Mouse (Mus musculus) hindbrain, embryonic 13.5 days (tissue): ENCODE data around the gene Oaz1. TPM values are rescaled to one million over a fixed set of nuclear protein-coding genes. Genes with fewer than 3 reads are reported as not detected.

Experiments used
- ATAC-seq: fragments of 200-750 bp; cut with Nextera tagmentation; 2 replicates; pipeline ENCODE4 v1.8.0; 2017; ENCODE audit warnings: moderate TSS enrichment; ENCODE audit not compliant: low FRiP score
- H3K27ac ChIP-seq: fragments of 300-500 bp; sonication (generic); 2 replicates; pipeline ENCODE4 v1.5.1; 2015; ENCODE audit warnings: inconsistent platforms, mild to moderate bottlenecking, moderate library complexity
- H3K27me3 ChIP-seq: fragments of 300-500 bp; sonication (generic); 2 replicates; pipeline ENCODE4 v1.6.1; 2015; ENCODE audit warnings: mild to moderate bottlenecking, inconsistent platforms
- H3K36me3 ChIP-seq: fragments of 300-500 bp; sonication (generic); 2 replicates; pipeline ENCODE4 v1.6.1; 2015; ENCODE audit warnings: mild to moderate bottlenecking, inconsistent platforms
- H3K4me1 ChIP-seq: fragments of 300-500 bp; sonication (generic); replicated peaks from 2 replicates; pipeline ENCODE4 v1.6.1; 2015; ENCODE audit warnings: inconsistent platforms
- H3K4me2 ChIP-seq: fragments of 300-500 bp; sonication (generic); 2 replicates; pipeline ENCODE4 v1.6.1; 2015; ENCODE audit warnings: inconsistent platforms, mild to moderate bottlenecking, moderate library complexity
- H3K4me3 ChIP-seq: fragments of 300-500 bp; sonication (generic); 2 replicates; pipeline ENCODE4 v1.5.1; 2015; ENCODE audit warnings: mild to moderate bottlenecking, inconsistent platforms
- H3K9ac ChIP-seq: fragments of 300-500 bp; sonication (generic); 2 replicates; pipeline ENCODE4 v1.6.1; 2015; ENCODE audit warnings: mild to moderate bottlenecking, inconsistent platforms
- H3K9me3 ChIP-seq: fragments of 300-500 bp; sonication (generic); 2 replicates; pipeline ENCODE4 v1.6.1; 2016; ENCODE audit warnings: inconsistent platforms
- whole genome bisulfite sequencing: fragments of 180-500 bp; shearing (Covaris S2); methylation state at CpG from one replicate; pipeline ENCODE4 v1.1.7; 2015; 5-methylcytosine and 5-hydroxymethylcytosine counted together
- microRNA counts: library from miRNA; unstranded; fragments of <30 nt; microRNA quantifications from one replicate; lab custom pipeline; 2016
- microRNA-seq: library from miRNA; unstranded; fragments of <30 nt; microRNA quantifications from one replicate; pipeline ENCODE4, GENCODE M21; 2016
- polyA plus RNA-seq: library from polyadenylated mRNA; unstranded; fragments of >200 nt; fragmentation: Nextera tagmentation; extraction: Ambion mirVana; gene quantifications from 2 replicates; pipeline ENCODE4 v1.2.1, GENCODE M21; 2015

The Oaz1 gene
- polyA plus RNA-seq, 1 experiment from 2014 or later: 1,227 TPM

DNA sequence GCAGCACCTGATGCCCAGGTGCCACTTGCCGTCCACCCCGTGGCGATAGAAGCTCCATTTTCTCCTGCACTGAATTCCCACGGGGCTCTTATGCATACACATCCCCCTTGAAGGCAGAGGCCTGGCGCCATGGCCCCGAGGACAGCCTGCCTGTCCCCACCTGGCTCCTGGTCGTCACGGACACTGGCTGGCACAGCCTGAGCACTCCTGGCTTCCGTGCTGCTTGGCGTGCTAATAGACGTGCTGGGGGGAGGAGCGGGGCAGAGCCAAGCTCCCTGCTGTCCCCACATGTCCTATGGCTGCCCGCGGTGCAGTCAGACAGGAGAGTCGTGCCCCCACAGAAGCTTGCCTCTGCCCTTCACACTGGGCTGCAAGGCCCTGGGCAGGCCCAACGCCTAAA is 38.0 kb downstream of the Oaz1 start:
- WGBS: 79% methylated on average over 16 of the region's 16 CpGs

DNA sequence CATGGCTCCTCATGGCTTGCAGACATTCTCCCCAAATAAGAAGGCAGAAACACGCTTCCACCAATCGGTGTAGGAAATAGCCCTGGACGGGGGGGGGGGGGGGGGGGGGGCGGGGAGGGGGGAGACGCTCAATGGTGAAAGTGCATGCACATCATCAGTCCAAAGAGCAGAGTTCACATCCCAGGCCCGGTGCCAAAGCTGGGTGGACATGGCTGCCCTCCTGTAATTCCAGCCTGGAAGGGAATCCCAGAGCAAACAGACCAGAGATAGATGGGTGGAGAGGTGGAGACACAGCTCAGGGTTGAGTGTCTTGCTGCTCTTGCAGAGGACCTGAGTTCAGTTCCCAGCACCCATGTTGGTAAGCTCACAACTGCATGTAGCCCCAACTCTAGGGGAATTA is 44.5 kb downstream of the Oaz1 start:
- no peak overlapping the region for H3K27ac ChIP-seq
- no peak overlapping the region for H3K9ac ChIP-seq
- H3K27me3 ChIP-seq: peaks cover 12% of the 10 kb centered on the region; the same call in 1 of the 2 replicates
- ATAC-seq: no peak
- no peak overlapping the region for H3K4me3 ChIP-seq
- H3K4me2 ChIP-seq: no peak overlapping the region
- peaks cover 28% of the 10 kb centered on the region for H3K36me3 ChIP-seq
- H3K9me3 ChIP-seq: no peaks in the 10 kb centered on the region
- peaks cover 4% of the 10 kb centered on the region; the same call in 1 of the 2 replicates for H3K4me1 ChIP-seq
- WGBS: 84% methylated on average over 4 of the region's 6 CpGs

More for the DNA sequence above, 38.0 kb downstream of the Oaz1 start:
- H3K4me2 ChIP-seq: no peak overlapping the region
- H3K4me1 ChIP-seq: peaks cover 9% of the 10 kb centered on the region; the same call in 1 of the 2 replicates
- no peak for ATAC-seq
- H3K27ac ChIP-seq: no peak overlapping the region; the same call in 1 of the 2 replicates
- peak overlapping the region; percentile 24; the same call in 1 of the 2 replicates for H3K9ac ChIP-seq
- H3K36me3 ChIP-seq: peaks cover 76% of the 10 kb centered on the region
- H3K9me3 ChIP-seq: no peaks in the 10 kb centered on the region
- H3K27me3 ChIP-seq: no peaks in the 10 kb centered on the region
- H3K4me3 ChIP-seq: no peak overlapping the region

DNA sequence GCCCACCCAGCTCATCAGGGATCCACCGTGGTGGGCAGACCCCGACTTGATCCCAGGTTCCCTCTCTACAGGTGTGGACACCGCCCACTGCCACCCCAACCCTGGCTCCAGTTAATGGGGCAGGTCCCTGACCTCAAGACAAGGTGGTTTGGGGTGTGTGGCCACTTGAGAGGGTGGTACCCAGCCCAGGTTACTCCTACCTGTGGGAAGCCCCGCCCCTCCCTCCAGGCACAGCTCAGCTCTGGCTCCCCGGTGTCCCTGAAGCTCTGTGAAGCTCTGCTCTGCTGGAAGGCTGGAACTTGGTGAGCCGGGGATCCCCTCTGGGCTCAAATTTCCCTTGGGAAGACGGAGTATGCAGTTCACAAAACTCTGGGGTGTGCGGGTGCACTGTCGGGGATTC is 45.1 kb downstream of the Oaz1 start, which contains the start of gene Tmprss9:
Tmprss9 (plus strand) TSS at position 268 of the 400 bp plus-strand sequence.
- Histone ChIP-seq H3K4me1 (peaks cover 4% of the 10 kb centered on the region; the same call in 1 of the 2 replicates), H3K36me3 (peaks cover 23% of the 10 kb centered on the region), H3K4me3 (no peak within 1 kb of the TSS), H3K27ac (no peak within 1 kb of the TSS), H3K27me3 (peaks cover 12% of the 10 kb centered on the region; the same call in 1 of the 2 replicates), H3K9me3 (no peaks in the 10 kb centered on the region), H3K4me2 (no peak within 1 kb of the TSS), H3K9ac (no peak within 1 kb of the TSS)
- ATAC-seq: no peak
- WGBS: 36% methylated on average over 9 of the region's 9 CpGs

DNA sequence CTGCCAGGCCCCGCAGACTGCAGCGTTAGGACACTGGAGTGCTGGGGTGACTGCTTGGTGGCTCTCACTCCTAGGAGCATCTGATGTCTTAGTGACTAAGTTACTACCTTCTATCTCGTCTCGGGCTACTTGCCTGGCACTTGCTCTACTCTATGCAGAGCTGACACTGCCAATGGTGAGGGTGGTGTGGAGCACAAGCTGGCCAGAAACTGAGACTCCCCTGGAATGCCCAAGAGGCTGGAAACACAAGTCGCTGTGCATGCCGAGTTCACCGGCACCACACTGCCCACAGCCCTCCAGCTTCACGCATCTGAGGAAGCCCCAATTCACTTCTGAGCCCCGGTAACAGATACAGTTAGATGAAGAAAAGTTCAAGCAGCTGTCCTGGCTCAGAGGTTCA is 47.6 kb downstream of the Oaz1 start:
- Histone ChIP-seq H3K4me1 (peaks cover 4% of the 10 kb centered on the region; the same call in 1 of the 2 replicates), H3K27ac (no peak overlapping the region), H3K27me3 (peaks cover 12% of the 10 kb centered on the region; the same call in 1 of the 2 replicates), H3K4me2 (no peak overlapping the region), H3K9ac (no peak overlapping the region), H3K4me3 (no peak overlapping the region), H3K9me3 (no peaks in the 10 kb centered on the region), H3K36me3 (no peaks in the 10 kb centered on the region)
- ATAC-seq: no peak
- 74% methylated on average over 9 of the region's 9 CpGs for WGBS

DNA sequence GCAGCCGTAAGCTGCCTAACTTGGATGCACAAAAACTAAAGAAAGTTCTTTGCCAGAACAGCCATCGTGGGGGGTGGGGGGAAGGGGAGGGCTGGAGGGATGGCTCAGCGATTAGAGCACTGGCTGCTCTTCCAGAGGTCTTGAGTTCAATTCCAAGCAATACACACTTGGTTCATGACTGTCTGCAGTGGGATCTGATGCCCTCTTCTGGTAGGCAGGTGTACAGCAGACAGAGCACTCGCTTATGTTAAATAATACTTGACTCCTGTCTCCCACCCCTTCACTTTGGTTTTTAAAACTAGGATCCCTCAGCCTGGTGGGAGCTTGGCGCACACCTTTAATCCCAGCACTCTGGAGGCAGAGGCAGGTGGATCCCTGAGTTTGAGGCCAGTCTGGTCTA is 49.6 kb downstream of the Oaz1 start:
- no peak overlapping the region for H3K9ac ChIP-seq
- H3K4me1 ChIP-seq: peaks cover 4% of the 10 kb centered on the region; the same call in 1 of the 2 replicates
- no peaks in the 10 kb centered on the region for H3K36me3 ChIP-seq
- peaks cover 15% of the 10 kb centered on the region; the same call in 1 of the 2 replicates for H3K27me3 ChIP-seq
- ATAC-seq: no peak
- H3K9me3 ChIP-seq: no peaks in the 10 kb centered on the region
- H3K4me2 ChIP-seq: no peak overlapping the region
- WGBS: 34% methylated on average over 5 of the region's 5 CpGs
- no peak overlapping the region for H3K4me3 ChIP-seq
- H3K27ac ChIP-seq: no peak overlapping the region

DNA sequence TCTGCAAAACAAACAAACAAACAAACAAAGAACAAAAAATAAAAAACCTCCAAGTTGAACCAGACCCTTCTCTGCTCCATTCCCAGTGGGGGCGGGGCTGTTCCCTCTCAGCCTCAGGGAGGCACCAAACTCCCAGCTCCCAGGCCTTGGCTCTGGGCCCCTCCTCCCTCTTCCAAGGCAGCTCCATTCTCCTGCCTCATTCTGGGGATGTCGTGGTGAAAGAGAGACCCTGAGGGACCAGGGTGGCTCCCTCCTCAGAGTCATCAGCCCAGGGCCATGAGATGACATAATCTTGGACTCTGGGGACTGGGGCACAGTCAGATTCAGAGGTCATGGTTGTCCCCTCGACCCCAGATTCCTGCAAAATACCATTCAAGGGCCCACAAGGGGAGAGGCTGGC is 50.1 kb downstream of the Oaz1 start:
- H3K4me1 ChIP-seq: peaks cover 4% of the 10 kb centered on the region; the same call in 1 of the 2 replicates
- H3K4me3 ChIP-seq: no peak overlapping the region
- no peak for ATAC-seq
- no peaks in the 10 kb centered on the region for H3K9me3 ChIP-seq
- no peak overlapping the region for H3K4me2 ChIP-seq
- H3K36me3 ChIP-seq: no peaks in the 10 kb centered on the region
- peaks cover 15% of the 10 kb centered on the region; the same call in 1 of the 2 replicates for H3K27me3 ChIP-seq
- 0 out of 2 replicates have a peak overlapping the region, but pooled peaks have one; percentile 19 for H3K9ac ChIP-seq
- 28% methylated on average over 3 of the region's 3 CpGs for WGBS
- no peak overlapping the region for H3K27ac ChIP-seq

MicroRNA genes within 50 kb of the gene (microRNA counts, 519-probe panel; counts per million panel counts)
- 51.3 counts per million for microRNA mmu-miR-1982 (lab: Ali Mortazavi, UCI)

Small RNA genes within 50 kb of the gene (microRNA-seq; reads per million reads assigned to microRNA genes)
- 3.0 reads per million, percentile 7 among the genes with 10 or more reads in this experiment for gene Mir1982

Other genes starting within 250 kb of the Oaz1 start
- 4.6 and 4.9 TPM in 2 replicates for gene Klf16, start 249.3 kb upstream of the Oaz1 start, polyA plus RNA-seq
- 93.8 and 96.2 TPM in 2 replicates for gene Abhd17a, start 236.3 kb upstream of the Oaz1 start, polyA plus RNA-seq
- gene Scamp4, start 223.8 kb upstream of the Oaz1 start, polyA plus RNA-seq: 65.1 and 67.5 TPM in 2 replicates
- gene Adat3, start 223.8 kb upstream of the Oaz1 start, polyA plus RNA-seq: 4.4 and 6.4 TPM in 2 replicates
- 3.1 and 3.3 TPM in 2 replicates for gene Gm49322, start 220.6 kb upstream of the Oaz1 start, polyA plus RNA-seq
- gene Csnk1g2, start 203.8 kb upstream of the Oaz1 start, polyA plus RNA-seq: 98.5 and 102 TPM in 2 replicates
- gene Btbd2, start 169.6 kb upstream of the Oaz1 start, polyA plus RNA-seq: 75.7 and 77.8 TPM in 2 replicates
- gene Mknk2, start 148.5 kb upstream of the Oaz1 start, polyA plus RNA-seq: 55.4 and 56.2 TPM in 2 replicates
- gene Mob3a, start 124.7 kb upstream of the Oaz1 start, polyA plus RNA-seq: 51.8 and 56.8 TPM in 2 replicates
- gene Izumo4, start 124.5 kb upstream of the Oaz1 start, polyA plus RNA-seq: 36.4 and 42.8 TPM in 2 replicates
- 100 and 101 TPM in 2 replicates for gene Ap3d1, start 84.4 kb upstream of the Oaz1 start, polyA plus RNA-seq
- 18.9 and 19.4 TPM in 2 replicates for gene Dot1l, start 71.5 kb upstream of the Oaz1 start, polyA plus RNA-seq
- gene Sf3a2, start 28.5 kb upstream of the Oaz1 start, polyA plus RNA-seq: 55.9 and 61.6 TPM in 2 replicates
- 128 and 132 TPM in 2 replicates for gene Plekhj1, start 28.0 kb upstream of the Oaz1 start, polyA plus RNA-seq
- 0.22 TPM in 1 of 2 replicates, not detected in the other for gene Amh, start 21.4 kb upstream of the Oaz1 start, polyA plus RNA-seq
- 0.56 and 0.95 TPM in 2 replicates for gene Jsrp1, start 13.2 kb upstream of the Oaz1 start, polyA plus RNA-seq
- 3.4 and 3.5 TPM in 2 replicates for gene Lingo3, start 17.4 kb downstream of the Oaz1 start, polyA plus RNA-seq
- gene Lsm7, start 28.6 kb downstream of the Oaz1 start, polyA plus RNA-seq: 210 and 237 TPM in 2 replicates
- gene Sppl2b, start 28.6 kb downstream of the Oaz1 start, polyA plus RNA-seq: 63.6 and 68.8 TPM in 2 replicates
- 0.13 and 0.17 TPM in 2 replicates for gene Tmprss9, start 45.2 kb downstream of the Oaz1 start, polyA plus RNA-seq
- 333 and 336 TPM in 2 replicates for gene Timm13, start 74.3 kb downstream of the Oaz1 start, polyA plus RNA-seq
- gene Lmnb2, start 91.6 kb downstream of the Oaz1 start, polyA plus RNA-seq: 41.5 and 43.9 TPM in 2 replicates
- 8.0 and 8.1 TPM in 2 replicates for gene Gadd45b, start 103.4 kb downstream of the Oaz1 start, polyA plus RNA-seq
- gene Gng7, start 188.3 kb downstream of the Oaz1 start, polyA plus RNA-seq: 13.4 and 13.5 TPM in 2 replicates
- 37.5 and 40.2 TPM in 2 replicates for gene Diras1, start 199.0 kb downstream of the Oaz1 start, polyA plus RNA-seq
- gene Slc39a3, start 210.8 kb downstream of the Oaz1 start, polyA plus RNA-seq: 42.3 and 44.0 TPM in 2 replicates
- gene Sgta, start 233.5 kb downstream of the Oaz1 start, polyA plus RNA-seq: 292 and 304 TPM in 2 replicates
- 45.0 and 46.9 TPM in 2 replicates for gene Thop1, start 243.4 kb downstream of the Oaz1 start, polyA plus RNA-seq